Mouse (Mus musculus): ENCODE measurements at regions not wholly inside any gene's neighbourhood (a gene's known extent, or its start where the extent isn't known, plus 50 kb on each side); places are given as distances from the start of the nearest gene placed in this dataset.
"Not testable (repeated sequence)": the region's sequence is repeated elsewhere in the genome, so short reads cannot be mapped to it uniquely, and the experiment has no call there.

DNA sequence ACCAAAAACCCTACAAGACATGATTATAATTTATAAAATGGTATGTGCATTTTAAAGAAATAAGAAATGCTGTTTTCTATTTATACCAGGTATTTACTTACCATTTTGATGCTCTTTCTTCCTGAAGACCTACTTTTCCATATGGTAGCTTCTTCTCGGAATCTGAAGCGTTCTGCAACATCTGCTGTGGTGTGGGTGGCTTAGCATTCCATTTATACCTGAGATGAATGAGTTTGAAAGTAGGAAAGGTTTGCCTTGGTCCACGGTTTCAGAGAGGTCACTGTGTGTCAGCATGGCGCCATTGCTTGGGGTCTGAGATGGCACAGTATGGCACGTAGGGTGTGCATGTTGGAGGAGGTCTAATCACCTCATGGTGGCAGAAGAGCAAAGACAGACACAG, 225.5 kb upstream of the Zfp703 start:
- Histone ChIP-seq H3K27ac (no peak overlapping the region), H3K4me3 (no peak overlapping the region), H3K9me3 (peaks cover 3% of the 10 kb centered on the region; the same call in 1 of the 2 replicates), H3K4me1 (peaks cover 17% of the 10 kb centered on the region; the same call in 1 of the 2 replicates), H3K27me3 (ENCODE audit: poor library complexity, severe bottlenecking) (no peaks in the 10 kb centered on the region), H3K36me3 (replicated peaks) (no peaks in the 10 kb centered on the region)
- 89% methylated on average over 5 of the region's 5 CpGs for WGBS
- DNase-seq (ENCODE audit: extremely low spot score, low spot score): no peak

GRCm38 (mm10) chr8:26756452-26756851, 220.7 kb upstream of the Zfp703 start:
- H3K9me3 ChIP-seq: peaks cover 7% of the 10 kb centered on the region; the same call in 1 of the 2 replicates
- no peaks in the 10 kb centered on the region for H3K36me3 ChIP-seq (replicated peaks)
- no peak for DNase-seq (ENCODE audit: extremely low spot score, low spot score)
- 73% methylated on average over 2 of the region's 2 CpGs for WGBS
- no peak overlapping the region for H3K27ac ChIP-seq
- no peaks in the 10 kb centered on the region for H3K27me3 ChIP-seq (ENCODE audit: poor library complexity, severe bottlenecking)
- no peaks in the 10 kb centered on the region for H3K4me1 ChIP-seq
- no peak overlapping the region for H3K4me3 ChIP-seq

DNA sequence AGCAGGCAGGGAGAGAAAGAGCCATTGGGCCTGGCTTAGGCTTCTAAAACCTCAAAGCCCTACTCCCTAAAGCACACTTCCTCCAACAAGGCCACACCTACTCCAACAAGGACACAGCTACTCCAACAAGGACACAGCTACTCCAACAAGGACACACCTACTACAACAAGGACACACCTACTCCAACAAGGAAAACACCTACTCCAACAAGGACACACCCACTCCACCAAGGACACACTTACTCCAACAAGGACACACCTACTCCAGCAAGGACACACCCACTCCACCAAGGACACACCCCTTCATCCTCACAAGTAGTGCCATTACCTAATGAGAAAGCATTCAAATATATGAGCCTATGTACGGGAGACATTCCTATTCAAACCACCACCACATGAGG, 216.4 kb upstream of the Zfp703 start:
- WGBS: 95% methylated on average over 1 of the region's 1 CpGs
- H3K9me3 ChIP-seq: peaks cover 8% of the 10 kb centered on the region; the same call in 1 of the 2 replicates
- no peaks in the 10 kb centered on the region for H3K27me3 ChIP-seq (ENCODE audit: poor library complexity, severe bottlenecking)
- H3K27ac ChIP-seq: no peak overlapping the region
- H3K4me1 ChIP-seq: no peaks in the 10 kb centered on the region
- no peak overlapping the region for H3K4me3 ChIP-seq
- H3K36me3 ChIP-seq (replicated peaks): no peaks in the 10 kb centered on the region
- DNase-seq (ENCODE audit: extremely low spot score, low spot score): no peak

GRCm38 (mm10) chr8:26762942-26763778, 214.0 kb upstream of the Zfp703 start:
- Histone ChIP-seq H3K27me3 (ENCODE audit: poor library complexity, severe bottlenecking) (no peaks in the 10 kb centered on the region), H3K27ac (no peak overlapping the region), H3K9me3 (peaks cover 8% of the 10 kb centered on the region; the same call in 1 of the 2 replicates), H3K4me1 (peaks cover 19% of the 10 kb centered on the region; the same call in 1 of the 2 replicates), H3K4me3 (no peak overlapping the region), H3K36me3 (replicated peaks) (no peaks in the 10 kb centered on the region)
- DNase-seq (ENCODE audit: extremely low spot score, low spot score): no peak
- WGBS: 92% methylated on average over 16 of the region's 16 CpGs

- Histone ChIP-seq H3K27me3 (ENCODE audit: poor library complexity, severe bottlenecking) (no peaks in the 10 kb centered on the region), H3K36me3 (replicated peaks) (no peaks in the 10 kb centered on the region), H3K9me3 (no peaks in the 10 kb centered on the region), H3K27ac (no peak overlapping the region), H3K4me3 (no peak overlapping the region), H3K4me1 (peaks cover 26% of the 10 kb centered on the region; the same call in 1 of the 2 replicates)
- 87% methylated on average over 10 of the region's 10 CpGs for WGBS
- no peak for DNase-seq (ENCODE audit: extremely low spot score, low spot score)
These were observed 208.5 kb upstream of the Zfp703 start for GRCm38 (mm10) chr8:26768474-26769229.

GRCm38 (mm10) chr8:26770424-26770886, 206.7 kb upstream of the Zfp703 start:
- H3K4me1 ChIP-seq: peaks cover 26% of the 10 kb centered on the region; the same call in 1 of the 2 replicates
- no peak overlapping the region for H3K27ac ChIP-seq
- 78% methylated on average over 16 of the region's 16 CpGs for WGBS
- no peaks in the 10 kb centered on the region for H3K9me3 ChIP-seq
- no peak for DNase-seq (ENCODE audit: extremely low spot score, low spot score)
- H3K27me3 ChIP-seq (ENCODE audit: poor library complexity, severe bottlenecking): no peaks in the 10 kb centered on the region
- no peaks in the 10 kb centered on the region for H3K36me3 ChIP-seq (replicated peaks)
- H3K4me3 ChIP-seq: no peak overlapping the region

DNA sequence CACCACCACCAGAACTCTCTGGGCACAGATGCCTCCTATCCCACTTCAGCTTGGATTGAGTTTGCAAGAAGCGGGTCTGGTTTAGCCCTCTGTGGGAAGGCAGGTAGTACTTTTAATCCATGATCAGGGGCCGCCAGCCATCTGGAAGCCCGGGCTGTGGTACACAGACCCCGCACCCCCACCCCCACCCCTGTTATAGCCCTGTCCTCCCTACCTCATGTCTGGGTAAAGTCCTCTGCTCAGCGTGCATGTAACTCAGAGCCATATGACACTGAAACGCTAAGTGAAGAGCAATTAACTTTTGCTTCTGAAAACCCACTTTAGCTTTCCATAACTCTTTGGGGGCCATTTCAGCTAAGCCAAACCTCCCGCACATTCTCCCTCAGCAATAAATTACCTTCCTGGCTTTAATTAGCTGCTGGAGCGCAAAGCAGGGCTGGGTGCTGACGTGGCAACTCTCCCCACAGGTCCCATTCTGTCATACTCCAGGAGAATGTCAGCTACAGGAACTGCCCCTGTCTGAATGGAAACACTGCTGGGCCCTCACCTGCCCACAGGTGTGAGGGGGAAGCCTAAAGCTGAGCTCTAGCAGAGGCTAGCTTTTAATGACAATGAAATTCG, 198.1 kb upstream of the Zfp703 start:
- H3K36me3 ChIP-seq (replicated peaks): no peaks in the 10 kb centered on the region
- no peak overlapping the region for H3K27ac ChIP-seq
- no peak for DNase-seq (ENCODE audit: extremely low spot score, low spot score)
- H3K4me1 ChIP-seq: peaks cover 7% of the 10 kb centered on the region
- no peak overlapping the region for H3K4me3 ChIP-seq
- H3K9me3 ChIP-seq: no peaks in the 10 kb centered on the region
- peaks cover 33% of the 10 kb centered on the region for H3K27me3 ChIP-seq (ENCODE audit: poor library complexity, severe bottlenecking)
- 73% methylated on average over 10 of the region's 10 CpGs for WGBS

GRCm38 (mm10) chr8:26780515-26780914, 196.6 kb upstream of the Zfp703 start:
- H3K4me3 ChIP-seq: peak overlapping the region; percentile 36
- DNase-seq (ENCODE audit: extremely low spot score, low spot score): no peak
- WGBS: 34% methylated on average over 19 of the region's 19 CpGs

DNA sequence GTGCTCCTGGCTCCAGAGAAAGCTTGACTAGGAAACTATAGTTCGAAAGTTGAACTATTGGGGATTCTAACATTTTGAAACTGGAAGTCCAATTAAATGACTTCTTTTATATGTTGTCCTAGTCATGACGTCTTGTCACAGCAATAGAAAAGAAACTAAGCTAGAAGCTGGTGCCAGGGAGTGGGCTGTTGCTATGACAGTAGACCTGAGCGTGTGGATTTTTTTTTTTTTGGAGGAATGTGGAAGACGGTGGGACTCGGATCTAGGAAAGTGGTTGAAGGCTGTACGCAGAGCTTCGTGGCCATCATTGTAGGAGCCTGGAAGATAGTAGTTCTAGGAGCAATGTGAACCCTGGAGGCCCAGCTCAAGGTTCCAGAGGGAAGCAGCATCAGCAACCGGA, 194.2 kb upstream of the Zfp703 start:
- H3K4me3 ChIP-seq; H3K4me1 ChIP-seq; H3K27ac ChIP-seq; H3K36me3 ChIP-seq (replicated peaks); DNase-seq (ENCODE audit: extremely low spot score, low spot score); H3K9me3 ChIP-seq: not testable (repeated sequence)
- 91% methylated on average over 8 of the region's 8 CpGs for WGBS
- peaks cover 33% of the 10 kb centered on the region for H3K27me3 ChIP-seq (ENCODE audit: poor library complexity, severe bottlenecking)

More at GRCm38 (mm10) chr8:26780515-26780914, 196.6 kb upstream of the Zfp703 start:
- Histone ChIP-seq H3K9me3 (no peaks in the 10 kb centered on the region), H3K27me3 (ENCODE audit: poor library complexity, severe bottlenecking) (peaks cover 33% of the 10 kb centered on the region), H3K36me3 (replicated peaks) (no peaks in the 10 kb centered on the region), H3K4me1 (peaks cover 7% of the 10 kb centered on the region), H3K27ac (no peak overlapping the region)

- H3K9me3 ChIP-seq: no peaks in the 10 kb centered on the region
- H3K27ac ChIP-seq: no peak overlapping the region
- peaks cover 22% of the 10 kb centered on the region for H3K27me3 ChIP-seq (ENCODE audit: poor library complexity, severe bottlenecking)
- peaks cover 5% of the 10 kb centered on the region for H3K4me1 ChIP-seq
- DNase-seq (ENCODE audit: extremely low spot score, low spot score): no peak
- H3K36me3 ChIP-seq (replicated peaks): no peaks in the 10 kb centered on the region
- 63% methylated on average over 6 of the region's 6 CpGs for WGBS
- no peak overlapping the region for H3K4me3 ChIP-seq
These were observed 192.7 kb upstream of the Zfp703 start for GRCm38 (mm10) chr8:26784381-26784780.

DNA sequence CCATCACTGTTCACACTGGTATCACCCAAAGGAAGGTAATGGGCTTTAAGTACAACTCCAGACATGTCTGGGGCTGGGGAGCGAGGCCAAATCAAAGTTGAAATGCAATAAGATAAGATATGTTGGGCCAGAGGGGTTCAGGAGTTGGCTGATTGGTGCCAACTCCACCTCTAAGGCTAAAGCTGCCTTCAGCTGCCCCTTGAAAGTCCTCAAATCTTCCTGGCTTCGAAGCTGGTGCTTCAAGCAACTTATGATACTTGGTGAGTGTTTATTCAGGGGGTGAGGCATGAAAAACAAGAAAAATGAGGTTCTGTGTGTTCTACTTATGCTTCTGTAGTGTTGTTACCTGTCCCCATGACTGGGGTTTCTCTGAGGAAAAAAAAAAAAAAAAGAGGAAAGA, 185.3 kb upstream of the Zfp703 start:
- WGBS: 83% methylated on average over 2 of the region's 2 CpGs
- Histone ChIP-seq H3K4me1 (peaks cover 5% of the 10 kb centered on the region; the same call in 1 of the 2 replicates), H3K27me3 (ENCODE audit: poor library complexity, severe bottlenecking) (no peaks in the 10 kb centered on the region), H3K36me3 (replicated peaks) (no peaks in the 10 kb centered on the region), H3K9me3 (no peaks in the 10 kb centered on the region), H3K27ac (no peak overlapping the region), H3K4me3 (no peak overlapping the region)
- no peak for DNase-seq (ENCODE audit: extremely low spot score, low spot score)

DNA sequence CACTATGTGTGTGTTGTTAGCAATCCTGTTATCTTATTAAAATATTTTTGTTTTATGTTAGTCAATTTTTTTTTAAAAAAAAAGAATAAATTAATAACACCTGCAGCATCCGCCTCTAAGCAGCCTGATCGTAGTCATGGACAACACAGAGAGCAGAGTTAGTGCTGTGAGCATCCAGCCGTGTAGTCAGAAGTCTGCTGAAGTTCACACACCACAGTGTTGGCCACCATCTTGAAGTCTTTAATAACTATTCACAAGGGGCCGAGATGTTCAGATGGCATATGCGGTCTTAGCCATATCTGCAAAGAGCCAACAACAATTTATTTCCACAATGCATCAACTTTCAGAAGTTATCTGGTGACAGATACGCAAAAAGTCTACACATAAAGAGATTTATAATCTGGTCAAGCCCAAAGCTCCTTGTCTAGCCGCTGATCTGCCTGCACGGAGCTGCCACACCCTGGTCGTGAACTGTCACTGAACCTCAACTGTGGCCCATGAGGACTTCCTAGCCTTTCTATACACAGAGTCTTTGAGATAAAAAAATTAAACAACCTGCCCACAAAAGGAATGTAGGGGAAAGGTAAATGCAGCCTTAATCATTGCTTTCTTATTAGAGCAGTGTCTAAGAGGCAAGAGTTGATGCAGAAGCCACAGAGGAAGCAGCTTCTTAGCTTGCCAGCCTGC, 183.4 kb upstream of the Zfp703 start:
- H3K27me3 ChIP-seq (ENCODE audit: poor library complexity, severe bottlenecking): no peaks in the 10 kb centered on the region
- H3K9me3 ChIP-seq: no peaks in the 10 kb centered on the region
- H3K36me3 ChIP-seq (replicated peaks): no peaks in the 10 kb centered on the region
- H3K4me1 ChIP-seq: peaks cover 5% of the 10 kb centered on the region; the same call in 1 of the 2 replicates
- 93% methylated on average over 9 of the region's 9 CpGs for WGBS
- no peak for DNase-seq (ENCODE audit: extremely low spot score, low spot score)
- H3K4me3 ChIP-seq: no peak overlapping the region
- no peak overlapping the region for H3K27ac ChIP-seq
